Mouse (Mus musculus) E14TG2a.4 (cell line): ENCODE data around the gene Cd28.
"Not testable (repeated sequence)": the region's sequence is repeated elsewhere in the genome, so short reads cannot be mapped to it uniquely, and the experiment has no call there.

Experiments
- H3K27me3 ChIP-seq: 2 replicates; pipeline ENCODE4 v1.6.1; 2014; ENCODE audit warnings: low read length, control low read depth; ENCODE audit not compliant: insufficient read depth
- H3K36me3 ChIP-seq: 2 replicates; pipeline ENCODE4 v1.6.1; 2014; ENCODE audit warnings: low read length, control low read depth; ENCODE audit not compliant: insufficient read depth
- H3K4me1 ChIP-seq: replicated peaks from 2 replicates; pipeline ENCODE4 v1.6.1; 2014; ENCODE audit warnings: low read depth, low read length, control low read depth
- H3K4me3 ChIP-seq: replicated peaks from 2 replicates; pipeline ENCODE4 v1.5.1; 2014; ENCODE audit warnings: mild to moderate bottlenecking, low read length
- H3K9me3 ChIP-seq: 2 replicates; pipeline ENCODE4 v1.6.1; 2014; ENCODE audit warnings: low read length, control low read depth
- CTCF ChIP-seq: conservative IDR thresholded peaks from 2 replicates; pipeline ENCODE4 v1.5.1; 2014; ENCODE audit warnings: low read length
- NANOG ChIP-seq: IDR thresholded peaks from 2 replicates; pipeline ENCODE4 v1.6.1; 2014; ENCODE audit warnings: borderline replicate concordance, low read length, mixed read lengths
- POU5F1 ChIP-seq: IDR thresholded peaks from 2 replicates; pipeline ENCODE4 v1.6.1; 2014; ENCODE audit warnings: low read length, borderline replicate concordance

Cd28 gene

DNA sequence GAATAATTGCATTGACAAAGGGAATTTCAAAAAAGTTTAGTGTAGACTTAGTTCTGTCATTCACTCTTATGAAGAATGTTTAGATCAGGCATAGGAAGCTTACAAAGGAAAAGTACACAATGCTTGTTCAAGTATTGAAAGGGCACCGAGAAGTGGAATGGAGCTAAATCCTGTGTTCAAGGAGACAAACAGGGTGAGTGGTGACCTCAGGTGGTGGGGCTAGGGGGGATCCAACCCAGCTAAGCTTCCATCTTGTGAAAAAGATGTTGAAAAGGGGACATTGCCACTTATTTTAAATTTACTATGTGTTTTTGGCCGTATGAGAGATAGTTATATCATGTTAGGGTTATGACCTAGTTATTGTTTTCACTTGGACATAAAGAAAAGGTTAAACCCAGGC is 91.9 kb downstream of the Cd28 start:
- TF ChIP-seq CTCF (no peak), POU5F1 (no peak), NANOG (no peak)
- Histone ChIP-seq H3K27me3 (no peaks in the 10 kb centered on the region), H3K4me1 (peaks cover 19% of the 10 kb centered on the region), H3K4me3 (no peak overlapping the region), H3K36me3 (no peaks in the 10 kb centered on the region), H3K9me3 (no peaks in the 10 kb centered on the region)

DNA sequence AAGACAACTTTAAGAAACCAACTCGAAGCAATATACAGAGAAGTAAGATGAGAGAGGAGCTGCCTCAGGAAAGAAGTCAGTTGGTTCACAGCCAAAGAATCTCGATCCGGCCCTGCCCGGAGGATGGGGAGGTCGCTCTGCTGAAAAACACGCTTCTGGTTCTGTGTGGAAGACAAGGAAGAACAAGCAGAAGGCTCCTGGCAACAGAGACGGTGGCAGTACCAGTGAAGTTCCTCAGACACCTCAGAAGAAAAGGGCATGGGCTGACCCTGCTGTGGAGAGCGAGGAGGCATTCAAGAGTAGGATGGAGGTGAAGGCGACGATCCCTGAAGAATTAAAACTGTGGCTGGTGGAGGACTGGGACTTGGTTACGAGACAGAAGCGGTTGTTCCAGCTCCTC is 92.6 kb downstream of the Cd28 start:
- H3K36me3 ChIP-seq = no peaks in the 10 kb centered on the region
- peaks cover 19% of the 10 kb centered on the region for H3K4me1 ChIP-seq
- H3K9me3 ChIP-seq = no peaks in the 10 kb centered on the region
- no peak for TF ChIP-seq CTCF
- TF ChIP-seq POU5F1 = no peak
- TF ChIP-seq NANOG = no peak
- no peaks in the 10 kb centered on the region for H3K27me3 ChIP-seq
- no peak overlapping the region for H3K4me3 ChIP-seq

DNA sequence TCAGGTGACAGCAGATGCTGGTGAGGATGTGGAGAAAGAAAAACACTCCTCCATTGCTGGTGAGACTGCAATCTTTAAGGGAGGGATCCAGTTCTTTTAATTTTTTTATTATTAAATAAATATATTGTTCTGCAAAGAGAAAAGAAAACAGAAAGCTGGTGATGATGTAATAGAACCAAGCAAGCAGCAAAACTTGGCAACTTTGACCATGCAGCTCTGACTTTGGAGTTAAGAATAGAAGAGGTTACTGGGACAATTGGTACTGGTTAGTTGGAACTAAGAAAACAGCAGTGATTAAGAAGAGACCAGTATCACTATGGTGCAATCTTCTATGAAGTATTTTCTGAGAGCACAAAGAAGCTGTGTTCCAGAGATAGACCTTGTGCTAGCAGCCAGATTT is 94.2 kb downstream of the Cd28 start:
- H3K36me3 ChIP-seq = no peaks in the 10 kb centered on the region

DNA sequence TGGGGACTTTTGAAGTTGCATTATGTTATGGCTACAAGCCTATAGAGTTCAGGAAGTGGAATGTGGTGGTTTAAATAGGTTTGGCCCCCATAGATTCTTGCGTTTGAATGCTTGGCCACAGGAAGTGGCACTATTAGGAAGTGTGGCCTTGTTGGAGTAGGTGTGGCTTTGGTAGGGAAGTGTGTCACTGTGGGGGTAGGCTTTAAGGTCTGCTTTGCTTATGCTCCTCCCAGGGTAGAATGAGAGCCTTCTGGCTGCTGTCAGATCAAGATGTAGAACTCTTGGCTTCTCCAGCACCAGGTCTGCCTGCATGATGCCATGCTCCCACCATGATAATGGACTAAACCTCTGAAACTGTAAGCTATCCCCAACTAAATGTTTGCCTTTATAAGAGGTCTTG is 95.4 kb downstream of the Cd28 start:
- no peak for TF ChIP-seq CTCF
- TF ChIP-seq POU5F1 = no peak
- TF ChIP-seq NANOG = no peak
- H3K4me1 ChIP-seq = peaks cover 25% of the 10 kb centered on the region
- no peaks in the 10 kb centered on the region for H3K27me3 ChIP-seq
- no peak overlapping the region for H3K4me3 ChIP-seq
- no peaks in the 10 kb centered on the region for H3K36me3 ChIP-seq
- H3K9me3 ChIP-seq = no peaks in the 10 kb centered on the region

More for the DNA sequence above, 94.2 kb downstream of the Cd28 start:
- no peak for TF ChIP-seq NANOG
- TF ChIP-seq POU5F1 = no peak
- no peak for TF ChIP-seq CTCF
- peaks cover 14% of the 10 kb centered on the region for H3K4me1 ChIP-seq
- H3K4me3 ChIP-seq = no peak overlapping the region
- H3K9me3 ChIP-seq = no peaks in the 10 kb centered on the region
- H3K27me3 ChIP-seq = no peaks in the 10 kb centered on the region

DNA sequence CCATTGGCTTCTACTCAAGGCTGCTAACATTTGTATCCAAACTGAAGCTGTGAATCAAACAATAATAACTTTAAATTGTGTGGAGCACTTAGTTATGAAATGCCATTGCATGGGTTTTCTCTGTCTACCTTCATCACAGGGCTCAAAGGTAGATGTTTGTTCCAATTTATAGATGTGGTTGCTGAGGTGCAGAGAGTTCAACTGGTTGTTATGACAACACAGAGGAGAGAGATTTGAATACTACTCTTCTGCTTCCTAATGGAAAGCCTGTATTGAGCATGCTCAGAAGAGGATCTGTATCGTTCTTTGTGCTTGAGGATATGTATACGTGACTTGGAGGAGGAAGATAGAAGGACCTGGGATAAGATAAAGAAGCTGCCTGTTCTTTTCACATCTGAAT is 96.8 kb downstream of the Cd28 start:
- Histone ChIP-seq H3K27me3 (no peaks in the 10 kb centered on the region), H3K36me3 (no peaks in the 10 kb centered on the region), H3K4me3 (no peak overlapping the region), H3K4me1 (peaks cover 39% of the 10 kb centered on the region), H3K9me3 (no peaks in the 10 kb centered on the region)
- TF ChIP-seq NANOG (no peak), POU5F1 (no peak), CTCF (no peak)

DNA sequence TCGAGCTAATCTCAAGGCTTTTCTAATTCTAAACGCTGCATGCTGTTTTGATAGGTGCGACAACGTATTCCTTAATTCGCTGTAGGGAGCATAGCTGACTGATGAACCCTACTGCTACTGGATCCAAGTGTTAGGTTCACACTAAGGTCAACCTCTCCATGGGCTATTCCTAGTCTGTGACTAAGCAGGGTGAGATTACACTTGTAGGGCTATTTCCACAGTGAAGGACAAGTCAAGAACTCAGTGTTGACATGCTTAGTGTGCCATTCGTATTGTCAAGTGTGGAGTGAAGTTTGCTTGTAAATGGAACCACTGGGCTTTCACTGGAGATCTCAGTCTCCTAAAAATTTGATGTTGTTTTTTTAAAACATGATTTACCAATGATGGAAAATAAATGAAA is 99.3 kb downstream of the Cd28 start:
- no peak for TF ChIP-seq POU5F1

DNA sequence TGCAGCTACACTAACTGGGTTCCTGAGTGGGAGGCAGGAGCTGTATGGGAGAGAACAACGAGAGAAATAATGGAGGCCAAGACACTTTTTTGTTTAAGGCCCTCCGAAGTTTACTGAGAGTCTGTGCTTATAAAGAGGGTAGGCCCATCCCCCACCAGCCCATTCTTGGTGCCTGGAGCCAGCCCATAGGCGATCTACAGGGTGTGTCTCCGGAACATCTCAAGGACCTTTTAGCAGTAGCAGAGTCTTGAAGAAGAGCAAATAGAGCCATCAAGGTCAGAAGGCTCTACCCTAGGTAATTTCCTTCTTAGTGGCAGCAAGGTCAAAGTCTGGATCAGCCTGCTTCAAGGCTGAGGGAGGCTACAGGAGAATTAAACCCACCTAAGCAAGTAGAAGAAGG is 101.9 kb downstream of the Cd28 start:
- TF ChIP-seq NANOG = peak; percentile 23; the same call in 1 of the 2 replicates
- not testable (repeated sequence) for H3K27me3 ChIP-seq, H3K9me3 ChIP-seq, H3K4me3 ChIP-seq, H3K36me3 ChIP-seq
- peaks cover 76% of the 10 kb centered on the region for H3K4me1 ChIP-seq

More for the DNA sequence above, 99.3 kb downstream of the Cd28 start:
- Histone ChIP-seq H3K9me3 (no peaks in the 10 kb centered on the region), H3K4me1 (peaks cover 52% of the 10 kb centered on the region), H3K27me3 (no peaks in the 10 kb centered on the region), H3K4me3 (no peak overlapping the region), H3K36me3 (no peaks in the 10 kb centered on the region)

DNA sequence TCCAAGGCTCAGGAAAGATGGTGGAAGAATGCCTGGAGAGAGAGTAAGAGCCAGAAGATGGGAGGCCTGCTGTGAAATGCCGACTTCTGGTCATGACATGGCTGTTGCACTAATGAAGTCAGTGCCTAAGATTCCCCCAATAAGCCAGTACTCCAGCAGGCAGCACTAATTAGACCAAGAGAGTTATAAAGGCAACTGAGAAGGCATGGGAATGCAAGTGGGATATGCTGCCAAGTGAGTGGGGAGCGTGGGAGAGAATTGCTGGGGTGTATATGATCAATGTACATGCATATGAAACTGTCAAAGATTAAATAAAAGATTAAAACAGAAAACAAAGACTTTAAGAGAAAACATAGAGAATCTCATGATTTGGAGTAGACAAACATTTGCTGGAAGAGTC is 103.4 kb downstream of the Cd28 start:
- Histone ChIP-seq H3K27me3 (no peaks in the 10 kb centered on the region), H3K36me3 (no peaks in the 10 kb centered on the region), H3K9me3 (0 out of 2 replicates have a peak, but pooled peaks cover 3% of the 10 kb centered on the region), H3K4me3 (no peak overlapping the region), H3K4me1 (peaks cover 82% of the 10 kb centered on the region)
- TF ChIP-seq POU5F1 = no peak
- TF ChIP-seq NANOG = no peak
- TF ChIP-seq CTCF = no peak

DNA sequence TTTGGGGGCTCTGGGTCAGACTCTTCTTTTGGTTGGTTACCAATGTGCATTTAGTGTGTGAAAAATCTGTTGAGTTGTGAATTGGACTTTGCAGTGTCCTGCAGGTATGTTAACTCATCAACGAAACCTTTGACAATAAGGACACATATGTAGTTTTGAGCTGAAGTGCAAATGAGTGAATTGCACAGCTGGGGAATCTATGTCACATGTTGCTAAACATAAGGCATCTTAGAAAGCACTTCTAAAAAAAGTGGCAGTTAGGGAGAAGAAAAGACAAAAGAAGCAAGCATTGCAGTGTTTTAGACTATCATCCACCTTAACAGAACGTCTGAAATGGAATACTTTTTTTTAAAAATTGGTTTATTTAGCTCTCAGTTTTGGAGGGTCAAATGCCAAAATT is 104.4 kb downstream of the Cd28 start:
- H3K9me3 ChIP-seq = 0 out of 2 replicates have a peak, but pooled peaks cover 3% of the 10 kb centered on the region
- H3K36me3 ChIP-seq = no peaks in the 10 kb centered on the region
- no peak overlapping the region for H3K4me3 ChIP-seq
- TF ChIP-seq CTCF (no peak), POU5F1 (no peak), NANOG (no peak)
- H3K27me3 ChIP-seq = no peaks in the 10 kb centered on the region
- peaks cover 76% of the 10 kb centered on the region for H3K4me1 ChIP-seq
